Mouse (Mus musculus) layer of hippocampus, postnatal 10 days (tissue): ENCODE measurements around the gene Prr23a3. TPM values are rescaled to one million over a fixed set of nuclear protein-coding genes. Genes with fewer than 3 reads are reported as not detected.

Experiments used
- DNase-seq, 2 experiments: peaks; one replicate each; pipeline ENCODE4 v3.0.0; 2021; ENCODE audit warnings: low spot score in 2 of 2
- long read RNA-seq: library from polyadenylated mRNA; stranded (forward); transcript quantifications from one replicate; pipeline ENCODE4 v2.0.0, GENCODE M21; 2023
- total RNA-seq, 2 experiments: library from RNA; stranded (reverse); gene quantifications; 2 replicates each; pipeline ENCODE4 v1.2.3; 2021

The Prr23a3 gene
- not detected for total RNA-seq
- long read RNA-seq, result 0 reads

DNA sequence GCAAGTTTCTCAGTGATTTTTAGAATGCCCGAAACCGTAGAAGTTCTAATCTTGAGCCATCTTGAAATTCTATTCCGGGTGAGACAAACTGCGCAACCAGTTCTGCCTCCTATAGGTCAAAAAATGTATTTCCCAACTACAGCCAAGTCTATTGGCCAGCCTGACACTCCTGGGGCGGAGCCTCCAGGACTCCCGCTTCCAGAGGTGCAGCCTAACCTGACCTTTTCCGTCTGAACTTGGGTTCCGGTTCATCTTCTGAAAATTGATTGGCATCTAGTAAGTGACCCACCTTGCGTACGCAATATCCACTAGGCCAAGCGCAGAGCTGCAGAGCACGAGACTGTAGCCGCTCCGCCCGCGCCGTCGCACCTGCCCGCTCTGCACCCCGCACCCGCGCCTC, at the start of gene Prr23a3:
Gene Prr23a3 (plus strand): TSS at position 197 of the 400 bp plus-strand sequence.
- DNase-seq, result no peak

DNA sequence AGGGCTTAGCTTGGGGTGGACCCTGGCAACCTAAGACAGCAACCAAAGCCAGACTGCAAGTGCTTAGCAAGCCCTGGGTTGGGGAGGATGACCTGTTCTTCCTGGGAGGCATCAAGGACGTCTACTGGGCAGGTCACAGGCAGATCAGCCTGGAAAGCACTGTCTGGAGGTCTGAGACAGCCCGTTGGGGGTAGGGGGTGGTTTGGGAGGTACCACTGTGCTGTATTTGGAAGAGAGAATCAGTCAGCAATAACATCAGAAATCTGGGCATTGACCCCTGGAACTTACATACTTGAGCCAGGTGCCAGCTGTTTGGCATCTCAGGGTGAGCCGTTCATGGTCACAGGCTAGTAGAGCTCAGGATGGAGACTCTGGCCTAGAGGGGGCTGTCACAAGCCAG, 48.5 kb upstream of the Prr23a3 start:
- no peak for DNase-seq

DNA sequence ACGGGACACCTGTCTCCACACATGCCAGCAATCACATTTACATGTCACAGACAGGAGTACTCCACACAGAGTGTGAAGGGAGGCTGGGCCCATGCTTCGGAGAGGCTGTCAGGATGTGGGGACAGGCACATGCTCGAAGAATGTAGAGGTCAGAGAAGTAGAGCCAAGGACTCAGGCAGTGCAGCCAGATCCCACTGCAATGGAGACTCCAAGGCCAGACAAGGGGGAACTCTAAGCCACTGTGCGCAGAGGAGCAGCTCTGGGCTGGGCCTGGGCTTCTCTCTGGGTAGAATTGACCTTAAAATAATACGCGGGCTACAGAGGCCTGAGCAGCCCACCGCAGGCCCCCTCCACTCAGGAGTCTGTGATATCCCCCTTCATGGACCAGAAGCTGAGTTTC, 47.0 kb upstream of the Prr23a3 start:
- DNase-seq, result no peak

GRCm38 (mm10) chr9:98818971-98819370, 45.6 kb upstream of the Prr23a3 start:
- no peak for DNase-seq

DNA sequence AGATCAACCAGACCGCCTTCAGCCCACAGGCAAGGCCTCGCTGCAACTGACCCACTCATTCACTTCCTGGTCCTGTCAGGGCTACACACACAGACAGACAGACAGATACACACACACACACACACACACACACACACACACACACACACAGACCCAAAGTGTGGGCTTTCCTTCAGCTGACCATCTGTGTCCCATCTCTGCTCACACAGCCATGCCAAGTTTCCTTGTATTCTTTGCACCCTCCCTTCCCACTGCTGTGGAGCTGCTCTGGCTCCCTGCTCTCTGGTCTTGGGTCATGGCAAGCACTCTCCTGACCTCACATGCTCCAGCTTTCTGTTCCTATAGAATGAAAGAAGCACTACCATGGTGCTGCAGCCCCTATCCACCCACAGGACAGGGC, 45.1 kb upstream of the Prr23a3 start:
- DNase-seq, result no peak

DNA sequence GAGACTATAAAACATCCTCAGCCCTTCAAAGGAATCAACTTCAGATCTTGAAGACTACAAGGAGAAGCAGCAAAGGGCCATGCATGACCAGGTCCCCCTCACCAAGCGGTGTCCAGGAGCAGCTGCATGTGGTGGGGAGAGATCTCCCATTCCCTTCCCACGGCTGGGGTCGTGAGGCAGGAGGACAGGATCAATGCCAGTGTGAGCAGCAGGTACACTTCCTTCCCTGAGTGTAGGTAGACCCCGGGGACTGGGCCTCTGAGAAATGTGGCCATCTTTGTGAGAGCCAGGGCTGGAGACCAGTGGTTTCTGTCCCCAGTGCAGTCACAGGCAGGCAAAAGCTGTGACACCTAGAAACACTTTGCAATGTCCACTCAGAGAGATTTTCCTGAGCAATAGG, 44.1 kb upstream of the Prr23a3 start:
- no peak for DNase-seq

- no peak for DNase-seq
These were observed 43.5 kb upstream of the Prr23a3 start for GRCm38 (mm10) chr9:98821067-98821466.

GRCm38 (mm10) chr9:98823805-98824204, 40.8 kb upstream of the Prr23a3 start:
- no peak for DNase-seq

DNA sequence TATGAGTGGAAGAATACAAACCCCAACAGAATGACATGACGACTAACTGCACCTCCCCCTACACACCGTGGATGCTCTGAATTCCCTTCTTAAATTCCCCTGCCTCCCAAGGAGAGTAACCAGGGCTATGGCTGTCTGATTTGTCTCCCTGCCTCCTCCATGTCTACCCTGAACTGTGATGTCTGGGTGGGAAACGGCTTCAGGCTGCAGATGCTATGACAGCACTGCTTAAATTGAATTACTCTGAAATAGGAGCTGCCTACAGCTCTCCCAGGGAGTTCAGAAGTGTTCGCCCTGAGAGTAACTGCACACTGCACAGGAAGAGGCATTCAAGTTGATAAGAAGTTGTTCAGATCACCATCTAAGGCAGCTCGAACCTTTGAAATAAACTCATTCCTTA, 35.1 kb upstream of the Prr23a3 start:
- no peak for DNase-seq

DNA sequence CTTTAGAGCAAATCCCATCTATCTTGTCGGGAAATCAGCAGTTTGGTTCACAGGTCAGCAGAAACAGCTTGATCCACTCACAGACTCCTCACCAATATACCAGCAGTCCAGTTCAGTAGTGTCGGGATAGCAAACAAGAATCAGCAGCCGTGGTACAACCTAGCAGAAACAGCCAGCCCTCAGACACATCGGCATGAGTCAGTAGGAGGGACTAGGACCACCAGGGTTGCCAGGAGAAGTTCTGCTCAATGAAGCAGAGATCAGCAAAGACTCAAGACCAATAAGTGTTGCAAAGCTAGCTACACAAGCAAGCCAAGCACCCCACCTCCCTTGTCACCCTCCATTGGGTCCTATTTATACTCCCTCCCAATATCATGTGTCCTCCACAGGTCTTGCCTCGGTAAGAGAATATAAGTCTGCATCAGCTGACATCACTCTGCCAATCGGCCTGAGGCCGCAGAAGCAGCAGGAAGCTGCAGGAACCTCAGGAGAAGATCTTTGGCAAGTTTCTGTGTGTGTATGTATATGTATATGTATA, 27.0 kb upstream of the Prr23a3 start:
- no peak for DNase-seq

DNA sequence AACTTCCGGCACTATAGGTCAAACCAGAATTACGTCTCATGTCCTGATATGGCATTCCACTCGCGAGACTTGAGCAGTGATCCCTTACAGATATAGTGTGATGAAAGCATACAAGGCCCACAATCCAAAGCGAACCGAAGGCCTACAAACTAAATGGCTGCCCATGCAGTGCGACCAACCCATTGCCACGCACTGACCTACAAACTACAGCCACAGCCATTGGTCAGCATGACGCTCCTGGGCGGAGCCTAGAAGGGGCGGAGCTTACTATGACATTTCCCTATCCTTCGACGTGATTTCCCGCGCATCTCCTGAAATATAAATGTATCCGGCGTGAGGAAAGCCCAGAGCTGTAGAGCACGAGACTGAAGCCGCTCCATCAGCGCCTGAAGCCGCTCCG, 22.4 kb upstream of the Prr23a3 start, which contains the start of gene Prr23a1:
Gene Prr23a1 (plus strand): TSS at position 387 of the 400 bp plus-strand sequence.
- DNase-seq, result no peak

- DNase-seq, result no peak
These were observed 8.4 kb upstream of the Prr23a3 start, which contains the start of gene Prr23a2 for GRCm38 (mm10) chr9:98856210-98856609. Gene Prr23a2, plus strand, starts transcription at chr9:98856494.

DNA sequence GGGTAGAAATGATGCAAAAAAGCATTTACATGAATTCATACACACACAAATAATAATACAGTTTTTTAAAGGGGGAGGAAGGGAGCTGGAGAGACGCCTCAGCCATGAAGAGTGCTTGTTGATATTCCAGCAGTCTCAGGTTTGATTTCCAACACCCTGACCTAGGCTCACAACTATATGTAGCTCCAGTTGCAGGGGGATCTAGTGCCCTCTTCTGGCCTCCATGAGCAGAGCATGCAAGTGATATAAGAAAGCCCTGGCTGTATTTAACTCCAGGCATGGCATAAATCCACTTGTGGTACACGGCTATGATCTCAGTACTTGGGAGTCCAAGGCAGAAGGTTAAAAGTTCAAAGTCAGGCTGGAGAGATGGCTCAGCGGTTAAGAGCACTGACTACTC, 1.1 kb upstream of the Prr23a3 start:
- no peak for DNase-seq

- no peak for DNase-seq
These were observed 36.9 kb downstream of the Prr23a3 start for GRCm38 (mm10) chr9:98901486-98901885.

DNA sequence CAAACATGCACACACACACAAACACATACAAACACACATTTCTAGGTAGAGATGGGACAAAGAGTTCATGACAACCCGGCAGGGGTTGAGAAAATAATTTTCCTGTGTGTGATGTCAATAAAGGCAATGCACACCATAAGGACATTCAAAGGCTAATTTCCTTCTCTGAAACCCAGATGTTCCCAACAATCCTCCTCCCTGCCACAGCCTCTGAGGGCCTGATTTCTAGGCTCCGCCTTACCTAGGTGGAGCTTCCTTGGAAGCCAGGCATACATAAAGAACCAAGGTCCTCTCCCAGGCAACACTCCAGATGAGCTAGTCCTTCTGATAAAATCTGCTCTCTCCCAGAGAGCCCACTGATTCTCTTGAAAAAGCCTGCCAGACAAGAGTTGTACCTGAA, 38.3 kb downstream of the Prr23a3 start, which contains the start of gene 7420426K07Rik:
Gene 7420426K07Rik (plus strand): TSS at position 301 of the 400 bp plus-strand sequence.
- no peak for DNase-seq

Other genes with a start within 250 kb of the Prr23a3 start
- gene Prr23a1, start 22.3 kb upstream of the Prr23a3 start, total RNA-seq, result not detected
- gene Prr23a2, start 8.3 kb upstream of the Prr23a3 start, total RNA-seq, result not detected
- not detected for gene 7420426K07Rik, start 38.4 kb downstream of the Prr23a3 start, total RNA-seq
- 1 to 10 TPM; 1.4 to 1.7 TPM for gene Foxl2, start 90.5 kb downstream of the Prr23a3 start, total RNA-seq
- 10 to 100 TPM; 56.5 to 57.3 TPM for gene Faim, start 121.6 kb downstream of the Prr23a3 start, total RNA-seq
- under 1 TPM in 1 of 2 experiments, not detected in 1; 0.22 TPM for gene Gm1123, start 170.9 kb downstream of the Prr23a3 start, total RNA-seq